Comparison of ENCODE assay signal across 23 mouse cellular contexts in genomic region chr4:88921280-88921679, GRCm38 (mm10). TPM values are rescaled to one million over a fixed set of nuclear protein-coding genes. Genes with fewer than 3 reads are reported as not detected.
"Had no signal": no experiment of that assay in that cellular context is flagged by ENCODE, and none has a peak within 500 bp of the region (broad histone marks: within the 10 kb centered on the region; RNA-seq: fewer than 3 reads in every experiment).

No protein-coding gene starts in this region.

- ATAC-seq: midbrain, embryonic 16.5 days had no signal

- H3K4me2 ChIP-seq: lung, embryonic 14.5 days; midbrain, embryonic 12.5 days; neural tube, embryonic 12.5 days; stomach, embryonic 15.5 days had no signal

- H3K27ac ChIP-seq: midbrain, embryonic 10.5 days; midbrain, embryonic 12.5 days; neural tube, embryonic 12.5 days; stomach, embryonic 15.5 days; stomach, postnatal 0 days had no signal

- H3K9me3 ChIP-seq: midbrain, embryonic 10.5 days; midbrain, embryonic 12.5 days; stomach, embryonic 15.5 days had no signal

- H3K27me3 ChIP-seq: midbrain, embryonic 12.5 days; neural tube, embryonic 12.5 days; stomach, embryonic 15.5 days had no signal

- H3K9ac ChIP-seq: lung, embryonic 14.5 days; midbrain, embryonic 12.5 days; neural tube, embryonic 12.5 days; stomach, embryonic 15.5 days had no signal

- H3K36me3 ChIP-seq: midbrain, embryonic 10.5 days; midbrain, embryonic 12.5 days; neural tube, embryonic 12.5 days; stomach, embryonic 15.5 days had no signal

- H3K4me1 ChIP-seq: midbrain, embryonic 10.5 days; midbrain, embryonic 12.5 days; neural tube, embryonic 12.5 days; stomach, embryonic 15.5 days had no signal

- H3K4me3 ChIP-seq: midbrain, embryonic 10.5 days; midbrain, embryonic 12.5 days; neural tube, embryonic 12.5 days; stomach, embryonic 15.5 days had no signal

- DNase-seq: lung, adult 18-20 months; lung, embryonic 14.5 days; lung, postnatal 10 days; lung, postnatal 4 days; midbrain, embryonic 14.5 days; retina, postnatal 1 day; right cerebral cortex, adult 18-20 months; right cerebral cortex, postnatal 25 days; right cerebral cortex, postnatal 4 days; thymus, adult 2 months; thymus, postnatal 25 days; thymus, postnatal 4 days had no signal

RNA-seq across cellular contexts. Expression of gene Ifne, which starts 41.3 kb away (rescaled TPM):
- polyA plus RNA-seq: liver, embryonic 16.5 days; lung, embryonic 14.5 days; lung, embryonic 16.5 days; midbrain, embryonic 10.5 days; midbrain, embryonic 12.5 days; midbrain, embryonic 14.5 days; midbrain, embryonic 16.5 days; neural tube, embryonic 12.5 days; neural tube, embryonic 14.5 days; spleen, adult 2 months; stomach, embryonic 15.5 days; testis, adult 2 months; thymus, adult 2 months had no signal
